Mouse (Mus musculus) CD8-positive naive resting alpha-beta T cell, adult 57 days (primary cell): Measurements from ENCODE around the gene Btc. TPM values are rescaled to one million over a fixed set of nuclear protein-coding genes. Genes with fewer than 3 reads are reported as not detected.

ENCODE experiments used
- total RNA-seq: library from RNA; stranded (reverse); gene quantifications from one replicate; pipeline ENCODE4 v1.2.4, GENCODE M21; 2023

The Btc gene
- 2.6 TPM for total RNA-seq

DNA sequence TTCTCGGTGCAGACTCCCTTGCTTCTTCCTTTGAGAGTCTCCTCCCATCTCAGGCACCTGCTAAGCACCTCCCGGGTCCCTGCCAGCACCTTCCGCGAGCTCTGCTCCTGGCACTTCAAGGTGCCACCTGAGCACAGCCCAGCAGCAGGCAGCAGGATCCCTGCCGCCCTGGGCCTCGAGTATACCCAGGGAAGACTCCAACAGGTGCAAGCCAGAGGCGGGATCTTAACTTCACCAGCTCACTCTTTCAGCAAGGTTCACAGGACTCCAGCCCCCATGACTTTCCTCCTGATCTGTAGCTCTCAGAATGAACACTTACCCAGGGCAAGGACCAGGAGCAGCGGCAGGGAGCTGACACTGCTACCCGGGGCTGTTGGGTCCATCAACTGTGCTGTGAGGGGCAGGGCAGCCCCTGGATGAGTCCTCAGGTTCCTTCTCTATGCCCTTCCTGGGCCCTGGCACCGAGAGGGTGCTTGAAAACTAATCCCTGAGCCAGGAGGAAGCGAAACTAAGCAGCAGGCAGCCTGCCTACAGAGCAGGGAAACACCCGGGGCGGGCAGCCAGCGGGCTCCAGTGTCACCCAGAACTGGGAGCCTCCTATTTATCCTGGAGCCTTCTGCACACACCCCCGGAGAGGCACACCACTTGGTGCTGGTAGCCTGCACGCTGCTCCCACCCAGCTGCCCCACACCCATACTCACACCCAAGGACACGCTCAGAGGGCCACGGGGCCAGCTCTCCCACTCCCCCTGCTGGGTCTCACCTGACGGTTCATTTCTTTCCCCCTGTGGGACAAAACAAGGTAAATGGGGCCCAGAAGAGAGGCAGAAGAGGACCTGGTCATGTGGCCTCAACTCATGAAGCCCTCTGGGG lies at the start of gene Btc:
Gene Btc (minus strand): TSS at position 656 of the 873 bp plus-strand sequence.

Other genes with a start within 250 kb of the Btc start
- gene Parm1, start 114.6 kb upstream of the Btc start, total RNA-seq = not detected